Mouse (Mus musculus) E14TG2a.4 (cell line): ENCODE measurements around the gene Grm6.
A peak's percentile ranks its signal among the peaks of the same experiment; 100 is the strongest.

Experiments used
- H3K27me3 ChIP-seq: 2 replicates; pipeline ENCODE4 v1.6.1; 2014; ENCODE audit warnings: low read length, control low read depth; ENCODE audit not compliant: insufficient read depth
- H3K36me3 ChIP-seq: 2 replicates; pipeline ENCODE4 v1.6.1; 2014; ENCODE audit warnings: low read length, control low read depth; ENCODE audit not compliant: insufficient read depth
- H3K4me1 ChIP-seq: replicated peaks from 2 replicates; pipeline ENCODE4 v1.6.1; 2014; ENCODE audit warnings: low read depth, low read length, control low read depth
- H3K4me3 ChIP-seq: replicated peaks from 2 replicates; pipeline ENCODE4 v1.5.1; 2014; ENCODE audit warnings: mild to moderate bottlenecking, low read length
- H3K9me3 ChIP-seq: 2 replicates; pipeline ENCODE4 v1.6.1; 2014; ENCODE audit warnings: low read length, control low read depth
- CTCF ChIP-seq: conservative IDR thresholded peaks from 2 replicates; pipeline ENCODE4 v1.5.1; 2014; ENCODE audit warnings: low read length
- NANOG ChIP-seq: IDR thresholded peaks from 2 replicates; pipeline ENCODE4 v1.6.1; 2014; ENCODE audit warnings: borderline replicate concordance, low read length, mixed read lengths
- POU5F1 ChIP-seq: IDR thresholded peaks from 2 replicates; pipeline ENCODE4 v1.6.1; 2014; ENCODE audit warnings: low read length, borderline replicate concordance

Gene Grm6

DNA sequence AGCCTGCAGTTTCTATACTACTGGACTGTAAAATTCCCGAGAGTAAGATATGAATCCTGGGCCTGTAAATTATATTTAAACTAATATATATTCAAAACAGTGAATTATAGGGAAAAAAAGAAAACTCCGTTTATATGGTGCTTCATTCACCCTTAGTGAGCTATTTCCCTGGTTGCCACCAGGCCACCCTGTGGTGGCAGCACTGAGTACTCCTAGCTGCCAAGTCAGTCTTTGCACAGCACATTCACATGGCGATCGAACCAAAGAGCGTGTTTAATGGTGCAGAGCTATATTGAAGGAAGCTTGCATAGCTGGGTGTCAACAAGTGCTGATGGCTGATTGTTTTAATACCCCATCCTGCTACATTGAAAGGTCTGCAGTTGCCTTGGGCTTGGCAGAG is 3.4 kb upstream of the Grm6 start:
- peaks cover 74% of the 10 kb centered on the region for H3K27me3 ChIP-seq
- H3K4me3 ChIP-seq: no peak overlapping the region
- TF ChIP-seq NANOG (no peak), POU5F1 (no peak), CTCF (peak; percentile 53)

DNA sequence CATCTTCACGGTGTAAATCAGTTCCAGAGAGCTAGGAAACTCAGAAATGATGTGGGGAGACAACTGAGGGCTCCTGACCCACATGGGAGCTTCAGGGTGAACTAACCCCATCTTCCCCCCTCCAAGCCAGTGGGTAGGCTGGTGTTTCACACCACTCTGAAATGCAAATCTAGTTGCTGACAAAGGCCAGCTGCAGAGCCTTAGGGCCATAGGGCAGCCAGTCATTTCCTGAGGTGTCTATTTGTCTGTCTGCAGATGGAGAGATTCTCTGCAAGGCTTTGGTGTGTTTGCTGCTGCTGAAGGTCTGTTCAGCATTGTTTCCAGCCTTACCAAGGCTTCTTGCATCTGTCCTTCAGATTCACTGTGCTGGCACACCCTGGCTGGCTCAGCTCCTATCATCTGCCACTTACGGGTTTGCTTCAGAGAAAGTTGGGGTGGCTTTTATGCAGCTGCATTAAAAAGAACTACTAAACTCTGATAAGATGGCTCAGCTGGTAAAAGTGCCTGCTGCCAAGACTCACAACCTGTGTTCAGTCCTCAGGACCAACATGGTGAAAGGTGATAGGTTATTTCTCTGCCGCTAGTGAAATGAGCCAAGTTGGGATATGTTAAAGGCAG is 1.9 kb upstream of the Grm6 start:
- TF ChIP-seq CTCF: no peak
- no peak for TF ChIP-seq POU5F1
- no peak for TF ChIP-seq NANOG
- H3K4me1 ChIP-seq: peaks cover 44% of the 10 kb centered on the region

More for the DNA sequence above, 3.4 kb upstream of the Grm6 start:
- Histone ChIP-seq H3K36me3 (no peaks in the 10 kb centered on the region), H3K4me1 (peaks cover 30% of the 10 kb centered on the region), H3K9me3 (0 out of 2 replicates have a peak, but pooled peaks cover 6% of the 10 kb centered on the region)

DNA sequence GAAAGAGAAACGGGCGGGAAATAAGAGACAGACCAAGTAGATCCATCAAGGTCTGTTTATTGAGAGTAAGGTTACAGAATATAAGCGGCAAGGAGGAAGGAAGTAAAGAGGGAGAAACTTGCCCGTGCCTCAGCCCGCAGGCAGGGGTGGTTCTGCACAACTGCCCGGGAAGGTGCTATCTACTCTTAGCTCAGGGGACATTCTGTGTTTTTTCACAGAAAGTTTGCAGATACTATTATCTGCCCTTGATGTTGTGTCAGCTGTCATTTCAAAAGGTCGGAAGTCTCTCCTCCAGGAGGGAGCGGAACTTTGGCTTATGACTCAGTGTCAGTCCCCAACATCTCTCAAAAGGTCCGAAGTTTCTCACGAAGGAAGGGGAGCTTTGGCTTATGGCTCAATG is 1.2 kb upstream of the Grm6 start:
- peaks cover 51% of the 10 kb centered on the region for H3K4me1 ChIP-seq
- peaks cover 89% of the 10 kb centered on the region for H3K27me3 ChIP-seq
- no peaks in the 10 kb centered on the region for H3K36me3 ChIP-seq
- no peak for TF ChIP-seq NANOG
- no peak for TF ChIP-seq POU5F1
- TF ChIP-seq CTCF: no peak
- H3K4me3 ChIP-seq: peak overlapping the region; percentile 11; the same call in 1 of the 2 replicates
- 0 out of 2 replicates have a peak, but pooled peaks cover 8% of the 10 kb centered on the region for H3K9me3 ChIP-seq

More for the DNA sequence above, 1.9 kb upstream of the Grm6 start:
- Histone ChIP-seq H3K4me3 (no peak overlapping the region), H3K9me3 (0 out of 2 replicates have a peak, but pooled peaks cover 8% of the 10 kb centered on the region), H3K27me3 (peaks cover 85% of the 10 kb centered on the region), H3K36me3 (no peaks in the 10 kb centered on the region)

DNA sequence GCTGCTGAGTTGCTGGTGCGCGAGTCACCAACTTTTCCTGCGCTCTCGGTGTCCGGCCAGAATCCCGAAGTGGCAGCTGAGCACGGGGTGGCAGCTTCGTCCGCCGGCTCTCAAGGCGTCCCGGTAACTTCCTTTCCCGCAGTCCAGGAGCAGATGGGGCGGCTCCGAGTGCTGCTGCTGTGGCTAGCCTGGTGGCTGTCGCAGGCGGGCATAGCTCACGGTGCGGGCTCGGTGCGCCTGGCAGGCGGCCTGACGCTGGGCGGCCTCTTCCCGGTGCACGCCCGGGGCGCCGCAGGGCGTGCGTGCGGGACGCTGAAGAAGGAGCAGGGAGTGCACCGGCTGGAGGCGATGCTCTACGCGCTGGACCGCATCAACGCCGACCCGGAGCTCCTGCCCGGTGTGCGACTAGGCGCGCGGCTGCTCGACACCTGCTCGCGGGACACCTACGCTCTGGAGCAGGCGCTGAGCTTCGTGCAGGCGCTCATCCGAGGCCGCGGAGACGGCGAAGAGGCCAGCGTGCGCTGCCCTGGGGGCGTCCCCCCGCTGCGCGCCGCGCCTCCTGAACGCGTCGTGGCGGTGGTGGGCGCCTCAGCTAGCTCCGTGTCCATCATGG is 610 bp downstream of the Grm6 start:
- TF ChIP-seq NANOG (no peak), CTCF (no peak), POU5F1 (no peak)
- Histone ChIP-seq H3K9me3 (0 out of 2 replicates have a peak, but pooled peaks cover 8% of the 10 kb centered on the region), H3K27me3 (peaks cover 83% of the 10 kb centered on the region), H3K36me3 (no peaks in the 10 kb centered on the region), H3K4me3 (peak overlapping the region; percentile 79), H3K4me1 (peaks cover 51% of the 10 kb centered on the region)

DNA sequence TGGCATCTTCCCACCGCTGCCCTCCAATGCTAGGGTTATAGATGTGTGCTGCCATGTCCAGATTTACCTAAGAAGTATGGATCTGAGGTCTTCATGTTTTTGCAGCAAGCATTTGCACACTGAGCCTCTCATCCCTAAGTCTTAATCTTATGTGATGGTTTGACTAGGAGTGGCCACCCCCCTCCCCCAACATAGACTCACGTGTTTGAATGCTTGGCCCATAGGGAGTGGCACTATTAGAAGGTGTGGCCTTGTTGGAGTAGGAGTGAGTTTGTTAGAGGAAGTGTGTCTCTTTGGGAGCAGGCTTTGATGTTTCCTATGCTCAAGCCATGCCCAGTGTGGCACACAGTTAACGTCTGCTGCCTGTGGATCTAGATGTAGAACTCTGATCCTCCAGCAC is 28.2 kb downstream of the Grm6 start:
- H3K27me3 ChIP-seq: no peaks in the 10 kb centered on the region
- no peaks in the 10 kb centered on the region for H3K9me3 ChIP-seq
- H3K4me1 ChIP-seq: 0 out of 2 replicates have a peak, but pooled peaks cover 7% of the 10 kb centered on the region
- TF ChIP-seq POU5F1: no peak
- no peak for TF ChIP-seq NANOG
- TF ChIP-seq CTCF: no peak
- peaks cover 13% of the 10 kb centered on the region for H3K36me3 ChIP-seq
- H3K4me3 ChIP-seq: no peak overlapping the region

DNA sequence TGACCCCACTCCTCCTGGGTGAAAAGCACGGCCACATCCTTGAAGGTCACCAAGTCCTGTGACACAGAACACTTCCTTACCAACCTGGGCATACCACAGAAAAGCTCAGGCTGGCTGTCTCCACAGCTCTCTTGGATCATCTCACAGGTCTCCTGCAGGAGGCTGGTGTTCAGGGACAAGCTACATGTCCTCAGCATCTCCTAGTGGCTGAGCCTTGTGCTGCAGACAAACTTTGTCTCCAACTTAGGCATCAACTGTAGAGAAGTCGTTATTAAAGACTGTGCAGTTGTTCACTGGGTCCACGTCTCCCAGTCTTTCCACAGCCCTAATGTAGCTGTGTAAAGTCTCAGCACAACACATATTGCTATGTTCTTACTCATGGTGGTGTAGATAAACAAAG is 33.3 kb downstream of the Grm6 start:
- peaks cover 22% of the 10 kb centered on the region for H3K4me1 ChIP-seq
- peaks cover 4% of the 10 kb centered on the region; the same call in 1 of the 2 replicates for H3K27me3 ChIP-seq
- no peak for TF ChIP-seq POU5F1
- no peak for TF ChIP-seq CTCF
- TF ChIP-seq NANOG: no peak
- H3K36me3 ChIP-seq: peaks cover 21% of the 10 kb centered on the region; the same call in 1 of the 2 replicates
- no peak overlapping the region for H3K4me3 ChIP-seq
- no peaks in the 10 kb centered on the region for H3K9me3 ChIP-seq

DNA sequence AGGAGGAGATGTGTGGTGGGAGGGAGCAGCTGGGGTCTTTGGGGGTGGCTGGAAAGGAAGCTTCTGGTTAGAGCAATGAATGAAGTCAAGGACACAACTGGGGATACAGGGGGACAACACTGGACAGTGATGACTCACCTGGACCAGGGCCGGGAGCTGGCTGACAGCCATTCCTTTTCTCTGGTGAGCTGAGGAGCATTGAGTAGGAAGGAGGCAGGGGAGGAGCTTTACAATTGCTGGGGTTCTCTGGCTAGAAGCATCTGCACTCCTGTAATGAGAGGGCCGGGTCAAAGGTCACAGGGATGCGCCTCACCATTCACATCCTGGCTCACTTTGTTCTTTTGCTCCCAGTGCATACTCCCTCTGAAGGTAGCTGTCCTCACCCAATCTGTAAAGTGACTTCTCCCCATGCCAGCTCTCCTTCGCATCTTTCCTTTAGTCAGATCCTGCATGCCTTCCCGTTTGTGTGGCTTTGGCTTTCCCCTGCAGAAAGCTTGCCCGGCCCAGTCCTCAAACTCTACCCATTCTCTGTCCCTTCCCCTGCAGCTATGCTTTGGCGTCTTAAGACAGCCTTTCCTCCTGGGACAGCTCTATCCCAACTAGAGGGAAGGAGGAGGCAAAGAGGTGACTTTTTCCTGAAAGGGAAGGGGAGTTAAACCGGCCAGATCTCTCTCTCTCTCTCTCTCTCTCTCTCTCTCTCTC is 35.9 kb downstream of the Grm6 start:
- TF ChIP-seq NANOG: no peak
- peak overlapping the region; percentile 74 for H3K4me3 ChIP-seq
- H3K4me1 ChIP-seq: peaks cover 19% of the 10 kb centered on the region
- H3K9me3 ChIP-seq: no peaks in the 10 kb centered on the region
- peaks cover 21% of the 10 kb centered on the region; the same call in 1 of the 2 replicates for H3K36me3 ChIP-seq
- H3K27me3 ChIP-seq: peaks cover 4% of the 10 kb centered on the region; the same call in 1 of the 2 replicates

DNA sequence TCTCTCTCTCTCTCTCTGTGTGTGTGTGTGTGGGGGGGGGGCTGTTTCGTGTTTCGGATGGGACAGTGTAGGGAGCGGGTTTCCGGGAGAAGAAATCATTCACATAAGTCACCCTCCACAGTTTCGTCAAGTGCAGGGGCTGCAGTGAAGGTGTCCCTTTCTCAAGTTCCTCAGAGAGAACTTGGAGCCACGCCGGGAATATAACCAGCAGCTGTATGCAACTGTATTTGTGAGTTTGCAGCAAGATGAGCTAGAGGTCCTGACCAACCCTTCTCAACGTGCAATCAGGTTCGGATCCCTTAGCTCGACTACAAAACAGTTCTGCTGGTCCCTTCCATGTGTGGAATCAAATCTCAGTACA is 36.4 kb downstream of the Grm6 start:
- H3K36me3 ChIP-seq: peaks cover 21% of the 10 kb centered on the region; the same call in 1 of the 2 replicates
- H3K9me3 ChIP-seq: no peaks in the 10 kb centered on the region
- TF ChIP-seq CTCF (no peak), NANOG (no peak), POU5F1 (no peak)
- peak overlapping the region; percentile 74 for H3K4me3 ChIP-seq
- H3K4me1 ChIP-seq: peaks cover 19% of the 10 kb centered on the region
- peaks cover 4% of the 10 kb centered on the region; the same call in 1 of the 2 replicates for H3K27me3 ChIP-seq
